Mouse (Mus musculus) cerebellum, adult 2 months (tissue): ENCODE data around the gene Ssh2.

Source experiments
- CTCF ChIP-seq: fragments of 200-500 bp; IDR thresholded peaks from 2 replicates; pipeline ENCODE4 v1.5.1; 2011; ENCODE audit warnings: low read depth, mild to moderate bottlenecking, control low read depth, low read length, moderate library complexity, borderline replicate concordance; ENCODE audit not compliant: insufficient read depth
- POLR2A ChIP-seq: fragments of 200-500 bp; IDR thresholded peaks from 2 replicates; pipeline ENCODE4 v1.6.1; 2011; ENCODE audit warnings: low read length, control low read depth, borderline replicate concordance; ENCODE audit not compliant: insufficient read depth

DNA sequence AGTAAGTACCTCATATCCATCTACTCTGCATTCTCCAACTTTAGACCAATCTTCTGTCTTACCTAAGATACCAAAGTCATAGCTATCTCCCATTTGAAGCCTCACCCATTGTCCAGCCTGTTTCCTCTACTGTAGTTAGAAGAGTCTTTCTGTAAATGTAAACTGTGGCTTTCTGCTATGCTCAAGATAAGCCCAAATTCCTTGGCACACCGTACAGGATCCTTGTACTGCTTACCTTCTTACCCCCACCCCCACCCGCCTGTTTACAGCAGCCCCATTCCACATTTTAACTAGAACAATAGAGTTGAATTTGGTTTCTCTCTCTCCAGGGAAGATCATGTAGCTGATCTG is 153.7 kb downstream of the Ssh2 start:
- TF ChIP-seq POLR2A, result no peak
- no peak for TF ChIP-seq CTCF
